Mouse (Mus musculus) G1E (cell line): ENCODE measurements around the gene Park7. TPM values are rescaled to one million over a fixed set of nuclear protein-coding genes. Genes with fewer than 3 reads are reported as not detected.

Source experiments
- ATAC-seq: 2 replicates; pipeline ENCODE4 v1.8.0; 2016; ENCODE audit warnings: mild to moderate bottlenecking; ENCODE audit not compliant: insufficient number of reproducible peaks, poor library complexity, low FRiP score, severe bottlenecking; ENCODE audit errors: extremely low read depth
- DNase-seq: peaks from one replicate; pipeline ENCODE4 v3.0.0; 2012; ENCODE audit warnings: low spot score
- H3K27me3 ChIP-seq: 2 replicates; pipeline ENCODE4 v1.6.1; 2012; ENCODE audit warnings: mild to moderate bottlenecking, low read length, inconsistent platforms; ENCODE audit not compliant: insufficient read depth
- H3K36me3 ChIP-seq: replicated peaks from 2 replicates; pipeline ENCODE3; 2012; ENCODE audit warnings: mild to moderate bottlenecking, inconsistent platforms
- H3K4me1 ChIP-seq: 2 replicates; pipeline ENCODE4 v1.6.1; 2012; ENCODE audit warnings: low read depth, low read length, inconsistent platforms, mixed read lengths; ENCODE audit not compliant: insufficient read depth
- H3K4me3 ChIP-seq: 2 replicates; pipeline ENCODE4 v1.5.1; 2012; ENCODE audit warnings: low read depth, mild to moderate bottlenecking, inconsistent platforms, low read length, moderate library complexity, mixed read lengths
- H3K9me3 ChIP-seq: replicated peaks from 2 replicates; pipeline ENCODE4 v1.6.1; 2012; ENCODE audit warnings: inconsistent platforms
- CTCF ChIP-seq: IDR thresholded peaks from 2 replicates; pipeline ENCODE4 v1.5.1; 2012; ENCODE audit warnings: low read depth, low read length, inconsistent platforms, mixed read lengths
- GATA1 ChIP-seq: IDR thresholded peaks from 2 replicates; pipeline ENCODE4 v1.6.1; 2012; ENCODE audit warnings: borderline replicate concordance, low read length, inconsistent platforms, mixed read lengths
- GATA2 ChIP-seq: IDR thresholded peaks from 2 replicates; pipeline ENCODE4 v1.6.1; 2012; ENCODE audit warnings: low read depth, low read length, inconsistent platforms, borderline replicate concordance
- POLR2AphosphoS5 ChIP-seq: IDR thresholded peaks from 2 replicates; pipeline ENCODE4 v1.6.1; 2012; ENCODE audit warnings: low read depth, low read length, inconsistent platforms; ENCODE audit not compliant: insufficient replicate concordance
- TAL1 ChIP-seq: conservative IDR thresholded peaks from 2 replicates; pipeline ENCODE4 v1.6.1; 2012; ENCODE audit warnings: low read depth, low read length, inconsistent platforms, mixed read lengths
- polyA plus RNA-seq: library from polyadenylated mRNA; stranded (reverse); fragments of >175 nt; gene quantifications from 2 replicates; pipeline ENCODE4 v1.2.3, GENCODE M21; 2012
- total RNA-seq, 2 experiments: library from RNA; stranded (forward) in 1 of 2; stranded (reverse) in 1 of 2; fragments of 200-1000 nt in 1 of 2; fragments of >200 nt in 1 of 2; fragmentation: Nextera tagmentation in 1 of 2; gene quantifications; 2 replicates each; pipeline ENCODE4 v1.2.3; 2014 to 2017

The Park7 gene
- total and polyA plus RNA-seq, 3 experiments, result 204 to 398 (median 342) TPM

DNA sequence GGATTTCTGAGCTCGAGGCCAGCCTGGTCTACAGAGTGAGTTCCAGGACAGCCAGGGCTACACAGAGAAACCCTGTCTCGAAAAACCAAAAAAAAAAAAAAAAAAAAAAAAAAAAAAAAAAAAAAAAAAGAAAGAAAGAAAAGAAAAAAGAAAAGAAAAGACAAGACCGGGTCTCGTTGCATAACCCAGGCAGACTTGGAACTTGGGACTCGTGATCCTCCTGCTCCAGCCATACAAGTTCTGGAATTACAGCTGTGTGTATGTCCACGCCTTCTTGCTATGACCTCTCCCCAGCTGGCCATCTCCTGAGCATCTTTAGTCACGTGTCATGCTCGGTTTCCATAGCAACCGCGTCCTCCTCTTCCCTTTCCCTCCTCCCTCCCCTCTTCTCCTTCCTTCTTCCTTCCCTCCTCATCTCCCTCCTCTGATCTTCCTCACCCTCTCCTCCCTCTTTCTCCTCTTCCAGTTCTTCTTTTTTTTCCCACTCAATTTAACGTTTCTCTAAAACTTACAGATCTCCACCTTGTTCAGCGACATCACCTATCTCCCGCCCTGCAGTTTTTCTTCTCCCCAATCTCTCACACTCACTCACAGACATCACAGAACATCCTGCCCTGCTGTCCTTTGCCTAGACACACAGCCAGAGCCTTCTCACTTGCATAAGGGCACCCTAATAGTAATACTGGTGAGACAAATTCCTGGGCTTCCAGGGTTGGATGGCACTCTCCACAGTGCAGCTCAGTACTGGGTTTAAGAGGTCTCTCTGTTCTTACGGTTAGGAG is 12.9 kb upstream of the Park7 start:
- Histone ChIP-seq H3K9me3 (no peaks in the 10 kb centered on the region), H3K27me3 (peaks cover 17% of the 10 kb centered on the region), H3K4me3 (no peak overlapping the region), H3K4me1 (peaks cover 38% of the 10 kb centered on the region), H3K36me3 (no peaks in the 10 kb centered on the region)
- DNase-seq (no peak), ATAC-seq (no peak)
- TF ChIP-seq GATA2 (no peak), TAL1 (no peak), GATA1 (no peak), POLR2AphosphoS5 (no peak), CTCF (no peak)

DNA sequence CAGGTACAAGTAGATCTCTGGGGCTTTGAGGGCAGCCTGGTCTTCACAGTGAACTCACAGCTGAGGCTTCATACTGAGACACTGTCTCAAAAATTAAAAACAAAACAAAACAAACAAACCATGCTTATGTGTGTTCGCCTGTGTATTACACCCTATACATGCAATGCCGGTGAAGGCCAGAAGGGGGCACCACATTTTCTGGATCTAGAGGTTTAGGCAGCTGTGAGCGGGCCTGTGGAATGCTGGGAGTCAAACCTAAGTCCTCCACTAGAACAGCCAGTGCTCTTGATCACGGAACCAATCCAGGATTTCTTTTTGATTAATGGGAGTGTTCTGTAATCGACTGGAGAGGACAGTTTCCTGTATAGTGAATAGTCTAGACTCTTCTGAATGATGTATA is 11.7 kb upstream of the Park7 start:
- DNase-seq (no peak), ATAC-seq (no peak)
- H3K9me3 ChIP-seq, result no peaks in the 10 kb centered on the region

DNA sequence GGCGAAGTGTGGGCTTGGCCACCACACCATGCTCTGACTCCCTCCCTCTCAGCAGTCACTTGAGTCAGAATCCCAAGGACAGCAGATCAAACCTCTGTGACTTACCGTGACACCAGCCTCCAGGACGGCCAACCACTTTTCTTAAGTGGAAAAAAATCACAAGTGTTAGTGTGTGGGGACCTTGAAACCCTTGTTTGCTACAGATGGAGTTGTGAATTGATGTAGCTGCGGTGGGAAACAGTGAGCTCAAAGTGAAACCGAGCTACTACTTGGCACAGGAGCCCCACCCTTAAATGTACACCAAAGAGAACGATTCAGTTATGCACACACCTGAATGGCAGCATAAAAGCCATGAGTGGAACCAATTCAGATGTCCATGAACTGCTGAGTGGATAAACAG is 10.7 kb upstream of the Park7 start:
- H3K36me3 ChIP-seq, result no peaks in the 10 kb centered on the region
- H3K27me3 ChIP-seq, result peaks cover 14% of the 10 kb centered on the region
- DNase-seq (no peak), ATAC-seq (no peak)
- TF ChIP-seq GATA1, result no peak
- TF ChIP-seq POLR2AphosphoS5, result no peak
- TF ChIP-seq GATA2, result no peak
- TF ChIP-seq TAL1, result no peak
- TF ChIP-seq CTCF, result no peak
- peaks cover 50% of the 10 kb centered on the region for H3K4me1 ChIP-seq
- no peaks in the 10 kb centered on the region for H3K9me3 ChIP-seq
- H3K4me3 ChIP-seq, result no peak overlapping the region; the same call in 1 of the 2 replicates

More for the DNA sequence above, 11.7 kb upstream of the Park7 start:
- H3K4me1 ChIP-seq, result peaks cover 47% of the 10 kb centered on the region
- 0 out of 2 replicates have a peak, but pooled peaks have one; percentile 19 for TF ChIP-seq CTCF
- no peak for TF ChIP-seq TAL1
- no peak for TF ChIP-seq GATA1
- no peak for TF ChIP-seq GATA2
- no peak for TF ChIP-seq POLR2AphosphoS5
- peaks cover 17% of the 10 kb centered on the region for H3K27me3 ChIP-seq
- no peak overlapping the region for H3K4me3 ChIP-seq
- H3K36me3 ChIP-seq, result no peaks in the 10 kb centered on the region

DNA sequence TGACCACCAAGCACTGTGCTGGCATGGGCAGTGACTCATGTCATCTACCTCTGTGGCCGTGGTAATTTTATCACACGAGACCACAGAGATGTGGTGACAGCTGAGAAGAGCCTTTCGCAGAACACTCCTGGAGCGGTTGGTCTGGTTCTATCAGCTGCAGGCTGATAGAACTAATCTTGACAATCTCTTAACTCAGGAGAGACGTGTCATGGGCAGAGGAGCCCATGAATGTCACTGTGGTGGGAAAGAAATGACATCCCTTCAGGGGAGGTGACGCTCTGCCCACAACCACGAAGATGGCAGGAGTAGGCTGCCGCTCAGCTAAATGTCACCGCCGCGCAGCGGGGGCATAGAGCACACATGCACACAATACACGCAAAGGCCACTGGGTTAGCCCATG is 10.1 kb upstream of the Park7 start:
- ATAC-seq (peak; percentile 65), DNase-seq (peak; percentile 28)
- TF ChIP-seq POLR2AphosphoS5 (no peak), GATA2 (no peak), GATA1 (no peak), CTCF (no peak), TAL1 (no peak)
- H3K9me3 ChIP-seq, result no peaks in the 10 kb centered on the region
- peak overlapping the region; percentile 54; the same call in 1 of the 2 replicates for H3K4me3 ChIP-seq
- H3K27me3 ChIP-seq, result peaks cover 8% of the 10 kb centered on the region
- peaks cover 46% of the 10 kb centered on the region for H3K4me1 ChIP-seq
- H3K36me3 ChIP-seq, result no peaks in the 10 kb centered on the region

DNA sequence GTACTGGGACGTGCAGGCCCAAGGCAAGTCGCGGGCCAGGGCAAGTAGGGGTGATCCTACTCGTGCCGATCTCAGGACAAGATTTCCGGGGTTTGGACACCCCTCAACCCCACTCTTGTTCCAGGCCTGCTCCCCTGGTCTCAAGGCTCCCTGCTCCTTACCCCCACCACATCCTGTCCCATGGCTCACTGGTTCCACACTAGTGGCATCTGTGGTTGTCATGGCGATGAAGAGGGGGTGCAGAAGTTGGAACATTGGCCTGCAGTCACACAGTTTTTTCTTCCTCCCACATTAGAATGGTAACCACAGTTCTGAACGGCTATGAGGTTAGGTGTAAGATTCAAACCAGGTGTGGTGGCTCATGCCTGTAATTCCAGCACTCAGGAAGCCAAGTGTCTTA is 7.0 kb upstream of the Park7 start:
- DNase-seq, result no peak
- H3K4me3 ChIP-seq, result no peak overlapping the region
- no peak for ATAC-seq
- peaks cover 52% of the 10 kb centered on the region for H3K4me1 ChIP-seq
- no peaks in the 10 kb centered on the region; the same call in 1 of the 2 replicates for H3K27me3 ChIP-seq
- TF ChIP-seq POLR2AphosphoS5, result no peak
- TF ChIP-seq GATA1, result no peak
- no peak for TF ChIP-seq TAL1
- no peak for TF ChIP-seq GATA2
- no peak for TF ChIP-seq CTCF
- no peaks in the 10 kb centered on the region for H3K36me3 ChIP-seq
- no peaks in the 10 kb centered on the region for H3K9me3 ChIP-seq

DNA sequence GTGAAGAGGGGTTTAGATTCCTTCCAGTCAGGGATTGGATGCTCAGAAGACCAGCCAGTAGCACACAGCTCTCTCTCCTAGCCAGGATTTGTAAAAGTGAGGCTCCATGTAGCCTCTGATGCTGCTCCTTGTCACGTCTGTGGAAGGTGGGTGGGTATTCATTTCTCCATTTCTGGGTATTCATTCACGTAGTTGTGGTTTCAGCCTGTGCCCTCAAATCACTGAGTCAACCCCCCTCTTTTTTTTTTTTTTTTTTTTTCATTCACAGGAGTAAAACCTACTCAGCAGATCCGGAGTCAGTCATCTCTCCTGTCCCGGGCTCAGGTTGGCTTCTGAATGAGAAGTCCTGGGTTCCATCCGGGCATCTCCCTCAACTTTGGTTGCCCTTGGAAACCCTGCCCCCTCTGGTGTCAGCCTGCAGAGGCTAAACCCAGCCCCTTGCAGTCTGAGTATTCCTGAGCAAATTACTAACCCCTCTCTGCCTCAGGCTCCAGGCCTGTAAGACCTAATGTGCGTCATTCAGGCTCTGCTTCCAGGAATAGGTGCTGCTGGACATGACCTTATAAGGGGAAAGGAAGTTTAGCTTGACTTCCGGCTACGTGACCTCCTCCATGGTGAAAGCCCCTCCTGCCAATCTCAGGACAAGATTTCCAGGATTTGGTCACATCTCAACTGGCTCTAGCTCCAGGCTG is 3.2 kb upstream of the Park7 start:
- no peaks in the 10 kb centered on the region for H3K9me3 ChIP-seq
- no peak for ATAC-seq
- TF ChIP-seq GATA2 (no peak), POLR2AphosphoS5 (no peak), GATA1 (no peak), CTCF (no peak), TAL1 (no peak)

More for the DNA sequence above, 3.2 kb upstream of the Park7 start:
- Histone ChIP-seq H3K4me1 (peaks cover 57% of the 10 kb centered on the region), H3K36me3 (peaks cover 9% of the 10 kb centered on the region), H3K4me3 (no peak overlapping the region), H3K27me3 (no peaks in the 10 kb centered on the region; the same call in 1 of the 2 replicates)
- no peak for DNase-seq
